In genomic region chr9:111123336-111123735, GRCm38 (mm10) we compare ENCODE assay signal across 17 mouse cellular contexts. TPM values are rescaled to one million over a fixed set of nuclear protein-coding genes. Genes with fewer than 3 reads are reported as not detected.
DNase-seq lines count a peak whose midpoint lies in the region; ATAC-seq lines count a peak whose summit lies in the region.
"Had no signal": no experiment of that assay in that cellular context is flagged by ENCODE, and none has a peak within 500 bp of the region (broad histone marks: within the 10 kb centered on the region; RNA-seq: fewer than 3 reads in every experiment).

No protein-coding gene starts in this region.

- H3K36me3 ChIP-seq in heart, embryonic 14.5 days (ENCODE audit: control insufficient read depth, insufficient read depth, low read length) = peaks cover 4% of the 10 kb centered on the region; the same call in 1 of the 2 replicates
- H3K36me3 ChIP-seq in kidney, embryonic 16.5 days (ENCODE audit: insufficient read depth, low read length) = 0 out of 2 replicates have a peak, but pooled peaks cover 3% of the 10 kb centered on the region
- H3K36me3 ChIP-seq in intestine, embryonic 15.5 days = no peaks in the 10 kb centered on the region
- H3K36me3 ChIP-seq: limb, embryonic 13.5 days had no signal

- peak overlapping the region; percentile 94 for H3K4me2 ChIP-seq in heart, embryonic 14.5 days (ENCODE audit: low read length)
- no peak overlapping the region for H3K4me2 ChIP-seq in kidney, embryonic 16.5 days (replicated peaks; ENCODE audit: low read depth, low read length)
- H3K4me2 ChIP-seq in intestine, embryonic 15.5 days (replicated peaks) = no peak overlapping the region
- H3K4me2 ChIP-seq: hindbrain, embryonic 14.5 days; limb, embryonic 13.5 days; lung, embryonic 15.5 days had no signal

- no peak for DNase-seq in heart, adult 8-10 months (ENCODE audit: low spot score)
- DNase-seq in kidney, postnatal 14 days = peak; percentile 21
- DNase-seq in kidney, postnatal 36 days = peak; percentile 35 to 61
- DNase-seq in T-cell, adult 2 months (ENCODE audit: low spot score) = no peak
- DNase-seq: adrenal gland, postnatal 25 days; cerebellum, adult 18-20 months; right cerebral cortex, adult 18-20 months had no signal

- no peak for ATAC-seq in heart, embryonic 14.5 days (ENCODE audit: insufficient number of reproducible peaks, insufficient read depth, low FRiP score, low read depth)
- no peak for ATAC-seq in kidney, embryonic 16.5 days (ENCODE audit: low FRiP score, low TSS enrichment)
- ATAC-seq in intestine, embryonic 15.5 days = peak; percentile 75
- ATAC-seq: forebrain, embryonic 14.5 days; midbrain, embryonic 16.5 days; Patski had no signal

- peaks cover 13 to 70% of the 10 kb centered on the region in 2 experiments for H3K4me1 ChIP-seq in heart, embryonic 14.5 days (ENCODE audit: control insufficient read depth in 2 of 2, insufficient read depth in 2 of 2, low read length in 2 of 2)
- peaks cover 8% of the 10 kb centered on the region for H3K4me1 ChIP-seq in kidney, embryonic 16.5 days (ENCODE audit: insufficient read depth, low read length)
- H3K4me1 ChIP-seq in intestine, embryonic 15.5 days (replicated peaks) = peaks cover 8% of the 10 kb centered on the region; the same call in 1 of the 2 replicates

- no peaks in the 10 kb centered on the region for H3K9me3 ChIP-seq in heart, embryonic 14.5 days (ENCODE audit: control insufficient read depth, low read length)
- no peaks in the 10 kb centered on the region for H3K9me3 ChIP-seq in kidney, embryonic 16.5 days (ENCODE audit: low read length)
- no peaks in the 10 kb centered on the region for H3K9me3 ChIP-seq in intestine, embryonic 15.5 days
- H3K9me3 ChIP-seq: limb, embryonic 13.5 days; lung, embryonic 15.5 days had no signal

- H3K27ac ChIP-seq in heart, embryonic 14.5 days (replicated peaks in 1 of 2; ENCODE audit: control insufficient read depth in 1 of 2, insufficient read depth in 1 of 2, low read depth in 2 of 2, low read length in 2 of 2) = peak overlapping the region; percentile 25 to 84; a peak in 3 of 4 replicates
- H3K27ac ChIP-seq in kidney, embryonic 16.5 days (ENCODE audit: low read length) = no peak overlapping the region
- no peak overlapping the region; the same call in 1 of the 2 replicates for H3K27ac ChIP-seq in intestine, embryonic 15.5 days
- H3K27ac ChIP-seq: hindbrain, embryonic 14.5 days; limb, embryonic 13.5 days had no signal

- no peaks in the 10 kb centered on the region for H3K27me3 ChIP-seq in heart, embryonic 14.5 days (ENCODE audit: control insufficient read depth, insufficient read depth, low read length)
- H3K27me3 ChIP-seq in kidney, embryonic 16.5 days (ENCODE audit: insufficient read depth, low read length) = no peaks in the 10 kb centered on the region
- no peaks in the 10 kb centered on the region for H3K27me3 ChIP-seq in intestine, embryonic 15.5 days (replicated peaks)
- H3K27me3 ChIP-seq: limb, embryonic 13.5 days; lung, embryonic 15.5 days; Patski had no signal

- WGBS in heart, embryonic 14.5 days = 52% methylated on average over 2 of the region's 2 CpGs
- 58% methylated on average over 2 of the region's 2 CpGs for WGBS in kidney, embryonic 16.5 days
- WGBS in intestine, embryonic 15.5 days = 43% methylated on average over 2 of the region's 2 CpGs

- peak overlapping the region; percentile 45; the same call in 1 of the 2 replicates for H3K9ac ChIP-seq in heart, embryonic 14.5 days (ENCODE audit: low read length)
- H3K9ac ChIP-seq in kidney, embryonic 16.5 days (replicated peaks; ENCODE audit: low read length) = no peak overlapping the region
- H3K9ac ChIP-seq in intestine, embryonic 15.5 days = no peak overlapping the region
- H3K9ac ChIP-seq: hindbrain, embryonic 14.5 days; limb, embryonic 13.5 days; lung, embryonic 15.5 days had no signal

- no peak overlapping the region for H3K4me3 ChIP-seq in heart, embryonic 14.5 days (ENCODE audit: control insufficient read depth in 1 of 2, insufficient read depth in 1 of 2, low read depth in 1 of 2, low read length in 2 of 2)
- H3K4me3 ChIP-seq in kidney, embryonic 16.5 days (ENCODE audit: low read length) = no peak overlapping the region
- H3K4me3 ChIP-seq in intestine, embryonic 15.5 days (replicated peaks) = no peak overlapping the region
- H3K4me3 ChIP-seq: erythroblast, embryonic 14.5 days; limb, embryonic 13.5 days; lung, embryonic 15.5 days had no signal

RNA-seq across cellular contexts. Expression of gene Lrrfip2, which starts 5.9 kb away (rescaled TPM):
- 75.3 and 78.8 TPM in 2 replicates for polyA plus RNA-seq in heart, embryonic 14.5 days (2014; fragmentation: Nextera tagmentation; extraction: Ambion mirVana)
- total RNA-seq in heart, adult 8-10 months (2022) = 100 to 1,000 TPM in 2 of 4 experiments, 10 to 100 TPM in 2; 89.3 to 102 (median 96.2) TPM
- polyA plus RNA-seq in kidney, embryonic 16.5 days (2015; fragmentation: Nextera tagmentation; extraction: Ambion mirVana) = 37.8 and 38.2 TPM in 2 replicates
- 41.4 and 41.6 TPM in 2 replicates for polyA plus RNA-seq in intestine, embryonic 15.5 days (2015; fragmentation: Nextera tagmentation; extraction: Ambion mirVana)

Comparison
In these comparisons a context has a peak if more than half of its experiments do, and no peak if none do; other contexts are left out.
1. H3K27ac ChIP-seq: peak in heart, embryonic 14.5 days (2 of 2); none in kidney, embryonic 16.5 days (single experiment) and intestine, embryonic 15.5 days (single experiment).
2. DNase-seq: peak in kidney, postnatal 14 days (single experiment) and kidney, postnatal 36 days (2 of 2); none in heart, adult 8-10 months (single experiment) and T-cell, adult 2 months (single experiment).